Mouse (Mus musculus) limb, embryonic 11.5 days (tissue): ENCODE measurements around the gene Vmn2r3. TPM values are rescaled to one million over a fixed set of nuclear protein-coding genes. Genes with fewer than 3 reads are reported as not detected.
"Not testable (repeated sequence)": the region's sequence is repeated elsewhere in the genome, so short reads cannot be mapped to it uniquely, and the experiment has no call there.

Experiments used
- ATAC-seq: fragments of 200-750 bp; cut with Nextera tagmentation; 2 replicates; pipeline ENCODE4 v1.8.0; 2017; ENCODE audit warnings: low read depth; ENCODE audit not compliant: insufficient number of reproducible peaks, low FRiP score, low TSS enrichment
- DNase-seq: peaks from one replicate; pipeline ENCODE4 v3.0.0-alpha.2; 2015; ENCODE audit warnings: low spot score
- H3K27ac ChIP-seq: fragments of 300-500 bp; sonication (generic); replicated peaks from 2 replicates; pipeline ENCODE4 v1.5.1; 2014; ENCODE audit warnings: low read depth, mild to moderate bottlenecking, low read length
- H3K27me3 ChIP-seq: fragments of 300-500 bp; sonication (generic); 2 replicates; pipeline ENCODE4 v1.6.1; 2014; ENCODE audit warnings: mild to moderate bottlenecking, low read length, mixed read lengths; ENCODE audit not compliant: control insufficient read depth, insufficient read depth
- H3K36me3 ChIP-seq: fragments of 300-500 bp; sonication (generic); 2 replicates; pipeline ENCODE4 v1.6.1; 2014; ENCODE audit warnings: mild to moderate bottlenecking, low read length, moderate library complexity, mixed read lengths; ENCODE audit not compliant: control insufficient read depth, insufficient read depth
- H3K4me1 ChIP-seq: fragments of 300-500 bp; sonication (generic); 2 replicates; pipeline ENCODE4 v1.6.1; 2014; ENCODE audit warnings: low read length, mixed read lengths; ENCODE audit not compliant: control insufficient read depth, insufficient read depth
- H3K4me2 ChIP-seq: fragments of 300-500 bp; sonication (generic); 2 replicates; pipeline ENCODE4 v1.6.1; 2014; ENCODE audit warnings: low read depth, mild to moderate bottlenecking, moderate library complexity; ENCODE audit not compliant: severe bottlenecking
- H3K4me3 ChIP-seq: fragments of 300-500 bp; sonication (generic); 2 replicates; pipeline ENCODE4 v1.5.1; 2014; ENCODE audit warnings: low read depth, low read length
- H3K9ac ChIP-seq: fragments of 300-500 bp; sonication (generic); 2 replicates; pipeline ENCODE4 v1.6.1; 2014; ENCODE audit warnings: mild to moderate bottlenecking, low read length
- H3K9me3 ChIP-seq: fragments of 300-500 bp; sonication (generic); 2 replicates; pipeline ENCODE4 v1.6.1; 2016; ENCODE audit warnings: low read length; ENCODE audit not compliant: control insufficient read depth
- WGBS: fragments of 180-500 bp; shearing (Covaris S2); extraction: QIAGEN DNeasy Blood & Tissue Kit; methylation state at CpG from one replicate; pipeline ENCODE4 v1.1.7; 2014; 5-methylcytosine and 5-hydroxymethylcytosine counted together
- polyA plus RNA-seq: library from polyadenylated mRNA; unstranded; fragments of >200 nt; fragmentation: Nextera tagmentation; extraction: Ambion mirVana; gene quantifications from 2 replicates; pipeline ENCODE4 v1.2.1, GENCODE M21; 2014

Gene Vmn2r3
- polyA plus RNA-seq = not detected in 2 replicates

GRCm38 (mm10) chr3:64289609-64290008 lies at the start of gene Vmn2r3:
Gene Vmn2r3 (minus strand): TSS chr3:64289709.
- Histone ChIP-seq H3K9ac (no peak within 1 kb of the TSS), H3K27ac (no peak within 1 kb of the TSS), H3K36me3 (no peaks in the 10 kb centered on the region), H3K4me1 (no peaks in the 10 kb centered on the region), H3K4me2 (no peak within 1 kb of the TSS), H3K4me3 (no peak within 1 kb of the TSS), H3K9me3 (no peaks in the 10 kb centered on the region), H3K27me3 (no peaks in the 10 kb centered on the region)
- 76% methylated on average over 1 of the region's 1 CpGs for whole genome bisulfite sequencing
- DNase-seq (no peak), ATAC-seq (no peak)

- H3K27ac ChIP-seq = no peak overlapping the region
- ATAC-seq = no peak
- 83% methylated on average over 1 of the region's 1 CpGs for WGBS
- H3K9me3 ChIP-seq = no peaks in the 10 kb centered on the region
- H3K9ac ChIP-seq = no peak overlapping the region
- no peaks in the 10 kb centered on the region for H3K27me3 ChIP-seq
- H3K36me3 ChIP-seq = no peaks in the 10 kb centered on the region
- no peak overlapping the region for H3K4me2 ChIP-seq
- no peak for DNase-seq
- H3K4me3 ChIP-seq = no peak overlapping the region
- H3K4me1 ChIP-seq = no peaks in the 10 kb centered on the region
These were observed 43.0 kb upstream of the Vmn2r3 start for GRCm38 (mm10) chr3:64332548-64332947.

- H3K9ac ChIP-seq = no peak overlapping the region
- H3K4me1 ChIP-seq = no peaks in the 10 kb centered on the region
- H3K4me2 ChIP-seq = no peak overlapping the region
- ATAC-seq (no peak), DNase-seq (no peak)
- H3K27me3 ChIP-seq = no peaks in the 10 kb centered on the region
- H3K27ac ChIP-seq = no peak overlapping the region
- H3K36me3 ChIP-seq = no peaks in the 10 kb centered on the region
- 82% methylated on average over 2 of the region's 2 CpGs for WGBS
- H3K9me3 ChIP-seq = no peaks in the 10 kb centered on the region
- H3K4me3 ChIP-seq = no peak overlapping the region
These were observed 32.3 kb upstream of the Vmn2r3 start for GRCm38 (mm10) chr3:64321824-64322223.

GRCm38 (mm10) chr3:64306799-64307198 lies 17.3 kb upstream of the Vmn2r3 start:
- ATAC-seq = no peak
- DNase-seq = no peak
- Histone ChIP-seq H3K27ac (no peak overlapping the region), H3K36me3 (no peaks in the 10 kb centered on the region), H3K9ac (no peak overlapping the region), H3K4me1 (no peaks in the 10 kb centered on the region), H3K4me2 (no peak overlapping the region), H3K27me3 (no peaks in the 10 kb centered on the region), H3K9me3 (no peaks in the 10 kb centered on the region), H3K4me3 (no peak overlapping the region)

DNA sequence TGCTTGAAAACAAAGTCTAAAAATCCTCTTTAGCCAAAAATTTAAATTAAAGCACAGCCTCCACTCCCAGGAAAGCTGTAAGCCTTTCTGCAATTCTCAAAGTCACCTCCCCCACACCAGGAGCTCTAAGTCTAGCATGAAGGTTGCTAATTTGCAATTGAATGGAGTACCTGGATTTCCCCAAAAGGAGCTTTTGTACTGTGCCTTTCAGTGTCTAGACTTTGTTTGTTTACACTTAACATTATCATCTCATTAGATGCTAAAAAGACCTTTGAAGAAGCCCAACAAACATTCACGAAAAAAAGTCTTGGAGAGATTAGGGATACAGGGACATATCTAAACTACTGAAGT lies 23.8 kb downstream of the Vmn2r3 start:
- H3K27ac ChIP-seq = no peak overlapping the region
- no peak overlapping the region for H3K9ac ChIP-seq
- H3K4me1 ChIP-seq = no peaks in the 10 kb centered on the region
- H3K4me3 ChIP-seq = no peak overlapping the region
- H3K4me2 ChIP-seq = no peak overlapping the region
- H3K36me3 ChIP-seq = no peaks in the 10 kb centered on the region
- no peaks in the 10 kb centered on the region for H3K9me3 ChIP-seq
- H3K27me3 ChIP-seq = no peaks in the 10 kb centered on the region
- DNase-seq (no peak), ATAC-seq (no peak)
- WGBS = 30% methylated on average over 1 of the region's 1 CpGs

GRCm38 (mm10) chr3:64265056-64265761 lies 24.3 kb downstream of the Vmn2r3 start:
- 46% methylated on average over 7 of the region's 7 CpGs for WGBS
- ATAC-seq, H3K9ac ChIP-seq, H3K4me2 ChIP-seq, H3K4me1 ChIP-seq, H3K36me3 ChIP-seq, H3K27me3 ChIP-seq, H3K27ac ChIP-seq, DNase-seq, H3K4me3 ChIP-seq, H3K9me3 ChIP-seq: not testable (repeated sequence)

DNA sequence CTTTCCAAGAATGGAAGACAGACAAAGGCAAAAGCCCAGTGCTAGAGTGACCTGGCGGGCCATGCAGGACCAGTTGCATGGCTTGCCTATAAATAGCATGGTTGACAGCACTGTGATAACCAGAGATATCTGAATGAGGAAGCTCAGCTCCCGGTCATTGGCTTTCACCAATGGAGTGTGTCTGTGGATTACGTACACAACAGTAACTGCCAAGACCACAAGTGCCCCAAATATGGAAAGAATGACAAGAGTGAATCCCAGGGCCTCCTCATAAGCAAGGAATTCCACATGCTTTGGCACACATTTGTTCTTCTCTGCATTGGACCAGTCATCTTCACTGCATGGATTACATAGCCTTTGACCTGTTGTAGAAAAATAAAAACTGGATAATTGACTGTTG lies 29.9 kb downstream of the Vmn2r3 start:
- Histone ChIP-seq H3K27ac (no peak overlapping the region), H3K4me2 (no peak overlapping the region), H3K9ac (no peak overlapping the region), H3K27me3 (no peaks in the 10 kb centered on the region), H3K4me3 (no peak overlapping the region), H3K9me3 (no peaks in the 10 kb centered on the region), H3K36me3 (no peaks in the 10 kb centered on the region), H3K4me1 (no peaks in the 10 kb centered on the region)
- ATAC-seq (no peak), DNase-seq (no peak)
- WGBS = 91% methylated on average over 3 of the region's 3 CpGs

DNA sequence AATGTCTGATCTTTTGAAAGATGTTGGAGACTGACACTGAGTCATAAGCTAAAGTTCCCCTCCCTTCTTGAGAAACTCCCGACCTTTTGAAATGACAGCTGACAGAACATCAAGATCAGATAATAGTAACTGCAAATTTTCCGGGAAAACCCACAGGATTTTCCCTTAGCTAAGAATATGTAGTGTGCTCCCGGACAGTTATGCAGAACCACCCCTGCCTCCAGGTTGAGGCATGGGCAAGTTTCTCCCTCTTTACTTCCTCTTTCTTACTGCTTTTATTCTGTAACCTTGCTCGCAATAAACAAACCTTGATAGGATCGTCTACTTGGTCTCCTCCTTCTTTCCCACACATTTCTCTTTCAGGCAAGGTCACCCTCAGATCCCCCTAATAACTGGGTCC lies 37.9 kb downstream of the Vmn2r3 start:
- Histone ChIP-seq H3K27ac (no peak overlapping the region), H3K9ac (no peak overlapping the region), H3K9me3 (no peaks in the 10 kb centered on the region), H3K36me3 (no peaks in the 10 kb centered on the region), H3K4me3 (no peak overlapping the region), H3K27me3 (no peaks in the 10 kb centered on the region), H3K4me2 (no peak overlapping the region), H3K4me1 (no peaks in the 10 kb centered on the region)
- 89% methylated on average over 5 of the region's 5 CpGs for WGBS
- ATAC-seq = no peak
- DNase-seq = no peak

GRCm38 (mm10) chr3:64250461-64250860 lies 39.0 kb downstream of the Vmn2r3 start:
- H3K27me3 ChIP-seq, DNase-seq, H3K9ac ChIP-seq, H3K27ac ChIP-seq, H3K9me3 ChIP-seq, ATAC-seq, H3K4me2 ChIP-seq, H3K4me1 ChIP-seq, H3K36me3 ChIP-seq, H3K4me3 ChIP-seq: not testable (repeated sequence)
- WGBS = 88% methylated on average over 6 of the region's 6 CpGs
